Mouse (Mus musculus) forebrain, embryonic 11.5 days (tissue): ENCODE measurements at regions not wholly inside any gene's neighbourhood (a gene's known extent, or its start where the extent isn't known, plus 50 kb on each side); places are given as distances from the start of the nearest gene placed in this dataset.

ENCODE experiments used
- ATAC-seq: fragments of 200-750 bp; cut with Nextera tagmentation; replicated peaks from 2 replicates; pipeline ENCODE4 v1.8.0; 2017; ENCODE audit warnings: moderate TSS enrichment; ENCODE audit not compliant: low FRiP score
- DNase-seq: peaks from one replicate; pipeline ENCODE4 v3.0.0-alpha.2; 2017; ENCODE audit warnings: low spot score
- H3K27ac ChIP-seq: fragments of 300-500 bp; sonication (generic); 2 replicates; pipeline ENCODE4 v1.5.1; 2014; ENCODE audit warnings: low read depth, low read length
- H3K27me3 ChIP-seq: fragments of 300-500 bp; sonication (generic); 2 replicates; pipeline ENCODE4 v1.6.1; 2014; ENCODE audit warnings: mild to moderate bottlenecking, low read length, mixed read lengths; ENCODE audit not compliant: control insufficient read depth, insufficient read depth
- H3K36me3 ChIP-seq: fragments of 300-500 bp; sonication (generic); 2 replicates; pipeline ENCODE4 v1.6.1; 2014; ENCODE audit warnings: mild to moderate bottlenecking, low read length, moderate library complexity, mixed read lengths; ENCODE audit not compliant: control insufficient read depth, insufficient read depth
- H3K4me1 ChIP-seq: fragments of 300-500 bp; sonication (generic); replicated peaks from 2 replicates; pipeline ENCODE4 v1.6.1; 2014; ENCODE audit warnings: low read length, mixed read lengths; ENCODE audit not compliant: control insufficient read depth, insufficient read depth
- H3K4me2 ChIP-seq: fragments of 300-500 bp; sonication (generic); 2 replicates; pipeline ENCODE4 v1.6.1; 2014; ENCODE audit warnings: low read depth, mild to moderate bottlenecking, low read length, moderate library complexity, mixed read lengths; ENCODE audit not compliant: severe bottlenecking
- H3K4me3 ChIP-seq: fragments of 300-500 bp; sonication (generic); 2 replicates; pipeline ENCODE4 v1.5.1; 2014; ENCODE audit warnings: low read depth, low read length
- H3K9ac ChIP-seq: fragments of 300-500 bp; sonication (generic); 2 replicates; pipeline ENCODE4 v1.6.1; 2014; ENCODE audit warnings: low read length
- H3K9me3 ChIP-seq: fragments of 300-500 bp; sonication (generic); 2 replicates; pipeline ENCODE4 v1.6.1; 2016; ENCODE audit warnings: low read length, mixed read lengths; ENCODE audit not compliant: control insufficient read depth
- WGBS: fragments of 180-500 bp; shearing (Covaris S2); extraction: QIAGEN DNeasy Blood & Tissue Kit; methylation state at CpG from one replicate; pipeline ENCODE4 v1.1.7; 2014; 5-methylcytosine and 5-hydroxymethylcytosine counted together

DNA sequence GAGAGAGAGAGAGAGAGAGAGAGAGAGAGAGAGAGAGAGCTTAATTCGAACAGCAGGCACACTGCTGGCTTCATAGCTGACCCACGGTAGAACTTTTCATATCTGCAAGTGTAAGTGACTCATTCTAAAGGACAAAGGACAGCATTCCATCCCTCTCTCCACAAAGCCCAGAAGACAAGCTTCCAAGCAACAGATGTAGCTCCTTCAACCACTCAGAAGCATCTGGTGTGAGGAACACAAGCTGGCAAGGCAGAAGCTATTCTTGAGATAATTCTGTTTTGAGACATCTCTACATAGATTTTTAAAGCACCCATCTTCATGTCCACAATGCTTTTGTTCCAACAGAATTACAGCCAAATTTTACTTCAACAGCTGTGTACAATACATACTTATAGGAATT, 294.2 kb upstream of the Gria1 start:
- DNase-seq, result no peak
- H3K9me3 ChIP-seq, result no peaks in the 10 kb centered on the region
- no peak for ATAC-seq
- no peak overlapping the region for H3K4me2 ChIP-seq
- H3K9ac ChIP-seq, result no peak overlapping the region
- WGBS, result 90% methylated on average over 2 of the region's 2 CpGs
- no peak overlapping the region for H3K27ac ChIP-seq
- no peaks in the 10 kb centered on the region for H3K36me3 ChIP-seq
- H3K27me3 ChIP-seq, result no peaks in the 10 kb centered on the region
- H3K4me3 ChIP-seq, result no peak overlapping the region
- H3K4me1 ChIP-seq, result no peaks in the 10 kb centered on the region

DNA sequence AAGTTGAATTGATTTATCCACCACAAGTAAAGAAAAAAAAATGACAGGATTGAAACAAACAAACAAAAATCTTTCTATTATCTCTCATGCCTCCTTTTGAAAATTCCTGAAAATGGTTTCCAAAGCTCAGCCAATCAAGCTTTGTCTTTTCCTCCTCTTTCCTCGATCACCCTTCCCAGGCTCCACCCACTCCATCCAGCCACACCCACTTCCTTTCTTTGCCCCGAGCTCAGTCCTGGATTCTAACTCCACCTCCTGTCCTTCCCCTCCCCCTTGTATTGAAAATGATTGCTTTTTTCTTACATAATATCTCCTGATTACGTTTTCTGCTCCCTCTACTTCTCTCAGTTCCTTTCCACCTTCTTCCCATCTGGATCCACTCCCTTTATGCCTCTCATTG, 286.0 kb upstream of the Gria1 start:
- H3K9ac ChIP-seq, result no peak overlapping the region
- no peaks in the 10 kb centered on the region for H3K9me3 ChIP-seq
- H3K27ac ChIP-seq, result no peak overlapping the region
- no peak overlapping the region for H3K4me2 ChIP-seq
- no peak for ATAC-seq
- no peaks in the 10 kb centered on the region for H3K4me1 ChIP-seq
- 54% methylated on average over 3 of the region's 3 CpGs for WGBS
- no peak overlapping the region for H3K4me3 ChIP-seq
- no peaks in the 10 kb centered on the region for H3K27me3 ChIP-seq
- H3K36me3 ChIP-seq, result no peaks in the 10 kb centered on the region
- DNase-seq, result no peak

DNA sequence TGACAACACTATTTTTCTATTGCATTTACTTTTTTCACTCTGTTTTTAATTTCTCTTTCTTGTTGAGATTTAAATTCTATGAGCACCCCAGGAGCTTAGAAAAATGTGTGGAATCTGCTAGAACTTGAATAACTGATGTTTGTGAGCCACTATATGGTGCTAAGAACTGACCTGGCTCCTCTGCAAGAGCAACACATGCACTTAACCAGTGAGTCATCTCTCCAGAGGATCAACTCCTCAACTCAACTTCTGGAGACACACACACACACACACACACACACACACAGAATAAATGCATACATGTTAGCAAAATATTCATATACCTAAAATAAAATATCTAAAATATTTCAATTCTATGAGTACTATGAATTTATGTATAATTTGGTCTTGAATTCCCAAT, 285.0 kb upstream of the Gria1 start:
- DNase-seq, result no peak
- H3K4me1 ChIP-seq, result no peaks in the 10 kb centered on the region
- ATAC-seq, result no peak
- no peaks in the 10 kb centered on the region for H3K36me3 ChIP-seq
- no peaks in the 10 kb centered on the region for H3K27me3 ChIP-seq
- H3K4me2 ChIP-seq, result no peak overlapping the region
- no peaks in the 10 kb centered on the region for H3K9me3 ChIP-seq
- no peak overlapping the region for H3K9ac ChIP-seq
- no peak overlapping the region for H3K27ac ChIP-seq
- no peak overlapping the region for H3K4me3 ChIP-seq

DNA sequence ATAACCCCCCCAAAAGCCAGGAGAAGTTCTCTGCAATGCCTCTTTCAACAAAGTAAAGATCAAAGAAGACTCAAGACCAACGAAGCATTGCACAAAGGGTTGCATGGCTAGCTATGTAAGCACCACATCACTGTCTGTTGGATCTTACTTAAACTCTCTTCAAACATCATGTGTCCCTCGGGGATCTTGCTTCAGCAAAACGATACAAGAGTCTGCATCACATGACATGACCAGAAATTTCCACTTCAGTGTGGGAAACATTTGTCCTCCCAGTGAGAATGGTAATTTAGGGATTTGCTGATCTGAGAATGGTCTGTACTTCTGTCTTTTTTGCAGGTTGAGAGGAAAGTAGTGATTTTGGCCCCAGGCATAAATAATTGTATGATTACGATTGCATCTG, 283.6 kb upstream of the Gria1 start:
- DNase-seq (no peak), ATAC-seq (no peak)
- WGBS, result 66% methylated on average over 4 of the region's 4 CpGs
- H3K27ac ChIP-seq, result no peak overlapping the region
- H3K27me3 ChIP-seq, result no peaks in the 10 kb centered on the region
- H3K36me3 ChIP-seq, result no peaks in the 10 kb centered on the region
- no peaks in the 10 kb centered on the region for H3K9me3 ChIP-seq
- H3K4me3 ChIP-seq, result no peak overlapping the region
- no peak overlapping the region for H3K9ac ChIP-seq
- no peaks in the 10 kb centered on the region for H3K4me1 ChIP-seq
- H3K4me2 ChIP-seq, result no peak overlapping the region

DNA sequence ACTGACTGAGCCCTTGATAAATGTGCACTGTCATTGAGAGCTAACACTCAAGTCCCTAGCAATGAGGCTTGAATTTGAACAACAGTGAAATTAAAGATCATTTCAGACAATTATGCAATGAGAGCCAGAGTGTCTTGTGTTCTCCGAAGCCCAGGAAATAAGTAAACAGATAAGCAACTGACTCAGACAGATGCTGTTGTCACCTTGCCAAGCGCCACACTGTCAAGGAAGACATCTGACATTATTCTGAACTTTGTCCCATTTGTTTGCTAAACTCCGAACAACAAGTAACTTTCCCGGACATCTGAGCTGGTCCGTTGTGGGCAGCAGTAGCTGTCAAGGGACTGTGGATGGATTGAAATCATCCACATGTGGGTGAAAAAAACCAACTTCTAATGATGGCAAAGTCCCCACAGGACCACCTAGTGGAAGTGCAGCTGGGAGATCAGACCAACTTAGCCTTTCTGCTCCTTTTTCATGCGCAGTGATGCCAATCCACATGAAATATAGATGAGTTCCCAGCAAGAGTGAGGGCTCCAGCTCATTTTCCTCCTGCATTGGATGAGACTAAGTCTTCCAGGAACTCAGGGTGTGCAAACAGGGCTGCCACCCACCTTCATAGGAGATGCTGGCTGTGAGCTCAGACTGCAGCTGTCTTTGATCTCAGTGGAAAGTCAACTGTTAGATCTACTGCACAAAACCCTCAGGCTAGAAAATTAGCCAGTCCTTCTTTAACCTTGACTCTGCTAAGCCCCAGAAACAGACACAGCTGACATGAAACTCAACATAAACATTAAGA, 282.8 kb upstream of the Gria1 start:
- Histone ChIP-seq H3K27ac (no peak overlapping the region), H3K9ac (no peak overlapping the region), H3K4me3 (no peak overlapping the region), H3K27me3 (no peaks in the 10 kb centered on the region), H3K4me2 (no peak overlapping the region), H3K4me1 (no peaks in the 10 kb centered on the region), H3K9me3 (no peaks in the 10 kb centered on the region), H3K36me3 (no peaks in the 10 kb centered on the region)
- 94% methylated on average over 6 of the region's 6 CpGs for WGBS
- ATAC-seq (no peak), DNase-seq (no peak)

DNA sequence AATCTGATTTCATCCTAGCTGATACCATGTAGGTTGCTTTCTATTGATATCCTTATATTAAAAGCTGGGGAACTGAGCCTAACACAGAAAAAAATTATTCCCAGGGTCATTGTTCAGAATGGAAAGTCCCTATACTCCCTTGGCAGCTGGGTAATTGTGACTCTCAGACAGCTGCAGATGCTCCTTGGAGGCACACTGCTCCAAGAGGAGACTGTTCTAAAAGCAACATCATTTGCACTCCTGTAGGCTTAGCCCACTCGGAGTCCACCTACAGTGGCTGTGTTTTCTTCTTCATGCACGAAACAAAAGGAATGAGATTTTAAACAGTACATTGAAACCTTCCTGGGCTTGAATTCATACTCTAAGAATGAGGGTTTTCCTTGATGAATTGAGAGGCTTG, 269.3 kb upstream of the Gria1 start:
- DNase-seq, result no peak
- 29% methylated on average over 2 of the region's 2 CpGs for WGBS

DNA sequence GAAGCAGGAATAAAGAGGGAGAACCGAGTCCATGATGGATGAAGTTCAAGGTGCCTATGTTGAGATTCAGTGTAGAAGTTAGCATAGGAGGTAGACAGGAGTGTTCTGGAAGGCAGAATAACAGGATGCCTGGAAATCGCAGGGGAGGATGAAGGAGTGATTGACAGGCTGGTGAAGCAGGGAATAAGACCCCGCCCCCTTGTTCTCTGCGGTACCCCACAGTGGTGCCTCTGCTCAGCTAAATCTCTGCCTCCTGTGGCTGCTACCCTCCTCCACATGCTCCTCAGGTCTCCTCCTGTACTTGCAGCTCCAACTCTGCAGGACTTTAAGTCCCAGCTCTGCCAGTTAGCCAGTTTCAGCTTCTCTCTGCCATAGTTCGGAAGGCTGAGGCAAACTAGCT, 261.2 kb upstream of the Gria1 start:
- Histone ChIP-seq H3K27me3 (no peaks in the 10 kb centered on the region), H3K4me3 (no peak overlapping the region), H3K36me3 (no peaks in the 10 kb centered on the region), H3K4me2 (no peak overlapping the region), H3K9ac (no peak overlapping the region), H3K27ac (no peak overlapping the region), H3K9me3 (no peaks in the 10 kb centered on the region), H3K4me1 (peaks cover 3% of the 10 kb centered on the region; the same call in 1 of the 2 replicates)
- 19% methylated on average over 5 of the region's 5 CpGs for WGBS
- DNase-seq (peak; percentile 50), ATAC-seq (peak; percentile 69)

More for the DNA sequence above, 269.3 kb upstream of the Gria1 start:
- no peak overlapping the region for H3K9ac ChIP-seq
- 0 out of 2 replicates have a peak, but pooled peaks have one; percentile 46 for ATAC-seq
- no peak overlapping the region for H3K4me3 ChIP-seq
- no peaks in the 10 kb centered on the region for H3K27me3 ChIP-seq
- H3K4me2 ChIP-seq, result no peak overlapping the region
- no peaks in the 10 kb centered on the region for H3K36me3 ChIP-seq
- no peaks in the 10 kb centered on the region for H3K4me1 ChIP-seq
- no peak overlapping the region for H3K27ac ChIP-seq
- no peaks in the 10 kb centered on the region for H3K9me3 ChIP-seq

DNA sequence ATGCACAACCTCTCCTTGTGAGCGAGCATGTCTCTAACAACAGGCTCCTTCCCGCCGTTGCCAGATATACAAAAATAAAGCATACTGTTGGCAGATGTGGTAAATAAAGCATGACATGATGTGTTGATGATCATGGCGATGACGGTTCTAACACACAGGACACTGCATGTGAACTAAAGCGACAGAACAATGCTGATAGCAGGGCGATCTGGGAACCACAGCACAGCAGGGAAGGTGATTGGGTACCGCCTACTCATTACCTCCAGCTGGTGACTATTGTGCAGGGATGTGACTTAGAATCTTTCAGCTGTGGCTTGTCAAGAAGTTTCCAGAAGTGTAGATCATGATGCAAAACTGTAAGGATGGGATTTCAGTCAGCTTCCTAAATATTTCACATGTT, 260.5 kb upstream of the Gria1 start:
- 37% methylated on average over 8 of the region's 8 CpGs for WGBS

DNA sequence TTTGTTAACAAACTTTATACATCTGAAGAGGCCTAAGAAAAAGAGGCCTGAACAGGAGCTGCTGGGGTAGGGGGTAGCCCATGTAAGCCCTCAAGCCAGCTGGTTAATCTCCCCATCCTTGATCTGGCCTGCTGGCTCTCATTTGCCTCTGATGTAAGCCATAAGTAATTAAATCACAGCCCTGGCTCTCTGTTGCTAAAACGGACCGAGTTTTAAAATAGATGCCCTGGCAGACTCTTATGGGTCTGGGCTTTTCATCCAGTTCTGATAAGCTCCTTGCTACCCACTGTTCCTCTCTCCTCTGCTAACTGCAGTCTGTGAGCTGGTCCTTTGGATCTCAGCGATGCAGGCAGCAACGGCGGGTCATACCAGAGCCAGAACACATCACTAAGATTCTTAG, 259.3 kb upstream of the Gria1 start:
- no peaks in the 10 kb centered on the region for H3K36me3 ChIP-seq
- H3K9ac ChIP-seq, result no peak overlapping the region
- DNase-seq (no peak), ATAC-seq (no peak)
- H3K4me2 ChIP-seq, result no peak overlapping the region
- H3K4me3 ChIP-seq, result no peak overlapping the region
- H3K27ac ChIP-seq, result no peak overlapping the region
- H3K27me3 ChIP-seq, result no peaks in the 10 kb centered on the region
- no peaks in the 10 kb centered on the region for H3K9me3 ChIP-seq
- H3K4me1 ChIP-seq, result peaks cover 3% of the 10 kb centered on the region; the same call in 1 of the 2 replicates
- WGBS, result 35% methylated on average over 5 of the region's 5 CpGs

More for the DNA sequence above, 260.5 kb upstream of the Gria1 start:
- no peaks in the 10 kb centered on the region for H3K36me3 ChIP-seq
- H3K4me3 ChIP-seq, result no peak overlapping the region
- peaks cover 3% of the 10 kb centered on the region; the same call in 1 of the 2 replicates for H3K4me1 ChIP-seq
- H3K9ac ChIP-seq, result no peak overlapping the region
- no peak overlapping the region for H3K27ac ChIP-seq
- ATAC-seq, result 0 out of 2 replicates have a peak, but pooled peaks have one; percentile 30
- no peak overlapping the region for H3K4me2 ChIP-seq
- H3K27me3 ChIP-seq, result no peaks in the 10 kb centered on the region
- H3K9me3 ChIP-seq, result no peaks in the 10 kb centered on the region
- no peak for DNase-seq
